Mouse (Mus musculus): ENCODE data around the gene Slc2a6. TPM values are rescaled to one million over a fixed set of nuclear protein-coding genes. Genes with fewer than 3 reads are reported as not detected.
A peak's percentile ranks its signal among the peaks of the same experiment; 100 is the strongest.

Slc2a6 gene
- polyA plus RNA-seq, 1 experiment from 2014 or later = 2.1 TPM

DNA sequence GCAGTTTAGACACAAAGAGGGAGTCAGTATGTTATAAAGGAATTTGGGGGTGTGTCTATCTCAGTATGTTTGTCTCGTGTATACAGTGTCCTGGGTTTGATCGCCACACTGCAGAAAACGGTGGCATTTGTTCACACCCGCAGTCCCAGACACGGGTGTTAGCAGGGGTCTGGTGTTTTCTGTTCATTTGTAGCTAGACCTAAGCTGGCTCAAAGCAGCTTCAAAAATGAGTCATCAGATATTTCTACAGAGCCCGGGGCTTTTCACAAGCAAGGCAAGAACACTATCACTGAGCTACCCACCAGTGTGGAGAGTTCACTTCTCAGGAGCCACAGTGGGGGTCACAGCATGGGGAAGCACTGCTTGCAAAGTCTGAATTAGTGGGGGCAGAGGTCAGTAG, 21.6 kb upstream of the Slc2a6 start:
- no peak for DNase-seq (ENCODE audit: extremely low spot score, low spot score)
- H3K4me3 ChIP-seq = no peak overlapping the region
- WGBS = 46% methylated on average over 6 of the region's 6 CpGs
- H3K27me3 ChIP-seq (ENCODE audit: poor library complexity, severe bottlenecking) = peaks cover 11% of the 10 kb centered on the region
- H3K4me1 ChIP-seq = peaks cover 8% of the 10 kb centered on the region
- no peaks in the 10 kb centered on the region for H3K36me3 ChIP-seq (replicated peaks)
- H3K27ac ChIP-seq = no peak overlapping the region
- H3K9me3 ChIP-seq = no peaks in the 10 kb centered on the region

DNA sequence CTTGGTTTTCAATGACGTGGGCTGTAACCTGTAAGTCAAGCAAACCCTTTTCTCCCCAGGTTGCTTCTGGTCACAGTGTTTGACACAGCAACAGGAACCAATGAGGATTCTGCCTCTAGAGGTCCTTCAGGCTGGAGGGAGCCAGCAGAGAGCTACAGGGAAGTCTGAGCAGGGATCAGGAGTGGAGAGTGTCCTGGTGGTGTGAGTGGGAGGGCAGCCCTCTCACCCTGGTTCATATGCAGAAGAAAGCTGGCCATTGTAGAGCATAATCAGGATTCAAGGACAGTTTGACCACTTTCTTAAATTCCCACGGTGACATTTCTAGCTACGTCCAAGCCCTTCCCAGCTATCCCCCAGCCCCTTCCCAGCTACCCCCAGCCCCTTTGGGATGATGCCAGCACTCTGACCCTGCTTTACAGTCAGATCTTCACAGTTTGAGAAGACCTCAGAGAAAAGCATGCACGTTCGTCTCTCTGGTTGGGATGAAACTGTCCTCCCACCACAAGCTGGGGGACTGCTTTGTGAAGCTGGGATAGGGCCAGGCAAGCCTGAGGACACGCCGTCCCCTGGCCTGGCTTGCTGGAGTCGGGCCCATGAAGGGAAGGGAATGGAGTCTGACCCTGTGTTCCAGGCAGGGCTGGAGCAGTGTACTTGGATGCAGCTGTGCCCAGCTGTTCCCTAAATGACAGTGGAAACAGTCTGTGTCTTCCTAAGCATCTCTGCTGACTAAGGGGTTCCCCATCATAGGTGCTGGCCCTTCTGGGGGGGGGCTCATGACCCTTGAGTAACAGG, 18.4 kb upstream of the Slc2a6 start:
- H3K4me1 ChIP-seq = peaks cover 8% of the 10 kb centered on the region
- 80% methylated on average over 8 of the region's 8 CpGs for WGBS
- peaks cover 11% of the 10 kb centered on the region for H3K27me3 ChIP-seq (ENCODE audit: poor library complexity, severe bottlenecking)
- no peak overlapping the region for H3K27ac ChIP-seq
- no peaks in the 10 kb centered on the region for H3K36me3 ChIP-seq (replicated peaks)
- H3K9me3 ChIP-seq = no peaks in the 10 kb centered on the region
- H3K4me3 ChIP-seq = no peak overlapping the region
- DNase-seq (ENCODE audit: extremely low spot score, low spot score) = no peak

DNA sequence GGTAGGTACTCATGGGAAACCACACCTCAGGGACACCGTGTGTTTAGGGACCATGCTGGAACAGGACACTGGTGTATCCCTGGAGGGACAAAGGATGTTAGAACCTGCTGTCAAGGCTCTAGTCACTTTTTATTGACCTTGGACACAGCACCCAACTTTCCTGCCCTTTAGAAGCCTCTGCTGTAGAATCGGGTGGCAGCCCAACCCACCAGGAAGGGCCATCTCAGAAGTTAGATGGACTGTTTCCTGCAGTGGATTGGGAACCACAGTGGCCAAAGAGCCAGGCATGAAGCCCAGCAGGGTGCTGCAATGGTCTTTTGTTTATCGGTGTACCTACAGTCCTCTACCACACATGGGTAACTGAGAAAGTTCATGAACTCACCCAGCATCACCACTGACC, 16.8 kb upstream of the Slc2a6 start:
- H3K4me1 ChIP-seq = peaks cover 5% of the 10 kb centered on the region
- H3K27ac ChIP-seq = no peak overlapping the region
- H3K36me3 ChIP-seq (replicated peaks) = no peaks in the 10 kb centered on the region
- WGBS = 78% methylated on average over 3 of the region's 3 CpGs
- DNase-seq (ENCODE audit: extremely low spot score, low spot score) = no peak
- H3K4me3 ChIP-seq = no peak overlapping the region
- H3K27me3 ChIP-seq (ENCODE audit: poor library complexity, severe bottlenecking) = peaks cover 11% of the 10 kb centered on the region
- no peaks in the 10 kb centered on the region for H3K9me3 ChIP-seq

DNA sequence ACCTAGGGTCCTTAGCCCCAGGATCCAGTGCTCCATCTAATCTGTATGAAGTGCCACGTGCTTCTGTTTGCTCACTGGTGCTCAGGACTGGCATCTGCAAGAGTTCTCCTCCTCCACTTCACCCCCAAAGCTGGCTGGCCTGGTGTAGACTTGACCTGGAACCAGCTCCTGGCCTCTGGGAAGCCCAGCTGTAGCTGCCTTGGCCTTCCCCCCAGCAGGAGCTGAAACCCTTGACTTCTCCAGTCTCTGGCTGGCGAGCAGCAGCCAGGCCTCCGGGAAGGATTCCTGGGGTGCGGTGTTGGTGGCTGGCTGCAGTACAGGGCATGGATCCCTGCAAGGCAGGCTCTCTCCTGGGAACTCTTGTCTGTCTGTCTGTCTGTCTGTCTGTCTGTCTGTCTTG, 16.4 kb upstream of the Slc2a6 start:
- Histone ChIP-seq H3K9me3 (no peaks in the 10 kb centered on the region), H3K27ac (no peak overlapping the region), H3K4me1 (peaks cover 1% of the 10 kb centered on the region; the same call in 1 of the 2 replicates), H3K4me3 (no peak overlapping the region), H3K36me3 (replicated peaks) (no peaks in the 10 kb centered on the region), H3K27me3 (ENCODE audit: poor library complexity, severe bottlenecking) (peaks cover 11% of the 10 kb centered on the region)
- no peak for DNase-seq (ENCODE audit: extremely low spot score, low spot score)
- 75% methylated on average over 4 of the region's 4 CpGs for WGBS

DNA sequence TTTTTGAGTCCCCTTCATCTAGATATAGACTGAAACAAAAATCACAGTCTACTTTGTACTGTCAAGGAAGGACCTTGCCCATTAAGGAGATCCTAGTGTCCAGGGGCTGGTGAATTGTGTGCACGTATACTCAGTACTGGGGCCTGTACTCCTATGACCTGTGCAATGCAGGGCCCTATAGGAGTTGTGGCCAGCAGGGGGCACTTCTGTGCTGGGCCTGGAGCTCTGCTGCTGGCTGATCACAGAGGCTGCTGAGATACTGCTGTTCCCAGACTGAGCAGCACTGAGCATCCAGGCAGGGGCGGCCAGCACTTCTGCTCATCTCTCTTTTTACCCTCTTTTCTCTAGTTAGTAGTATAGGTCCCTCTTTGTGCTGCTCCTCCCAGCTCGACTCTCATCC, 15.7 kb upstream of the Slc2a6 start:
- Histone ChIP-seq H3K27ac (no peak overlapping the region), H3K27me3 (ENCODE audit: poor library complexity, severe bottlenecking) (peaks cover 11% of the 10 kb centered on the region), H3K9me3 (no peaks in the 10 kb centered on the region), H3K4me3 (no peak overlapping the region), H3K36me3 (replicated peaks) (no peaks in the 10 kb centered on the region), H3K4me1 (peaks cover 5% of the 10 kb centered on the region; the same call in 1 of the 2 replicates)
- 37% methylated on average over 3 of the region's 3 CpGs for WGBS
- peak; percentile 71 for DNase-seq (ENCODE audit: extremely low spot score, low spot score)

DNA sequence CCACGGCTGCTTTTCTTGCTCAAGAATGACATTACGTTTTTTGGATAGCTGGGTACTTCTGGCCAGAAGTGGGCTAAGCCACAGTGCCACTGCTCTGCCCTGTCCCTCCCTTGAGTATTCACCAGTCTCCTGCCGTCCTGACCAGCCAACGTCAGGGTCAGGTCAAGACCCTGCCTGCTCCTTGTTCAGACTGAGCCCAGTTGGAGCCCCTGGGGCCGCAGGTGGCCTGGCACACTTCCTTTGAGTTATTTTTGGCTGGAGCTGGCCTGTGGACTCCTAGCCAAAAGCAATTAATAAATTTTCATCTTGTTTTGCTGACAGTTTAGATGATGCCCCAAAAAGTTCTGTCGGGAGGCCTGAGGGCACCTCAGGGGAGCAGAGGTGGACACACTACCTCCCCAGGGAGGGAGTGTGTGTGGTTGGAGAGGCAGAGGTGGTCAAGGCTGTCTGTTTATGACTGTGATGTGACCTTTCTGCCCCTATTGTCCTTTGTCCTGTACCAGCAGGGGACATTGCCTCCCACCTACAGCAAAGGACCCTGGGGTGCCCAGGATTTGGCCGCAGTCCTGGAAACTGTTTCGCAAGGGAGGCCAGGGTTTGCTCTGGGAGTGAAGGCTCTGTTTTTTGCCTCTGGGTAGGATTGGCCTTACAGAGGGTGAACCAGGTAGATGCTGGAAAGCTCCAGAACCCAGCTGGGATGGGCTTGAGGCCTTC, 14.5 kb upstream of the Slc2a6 start:
- H3K27ac ChIP-seq = no peak overlapping the region; the same call in 1 of the 2 replicates
- no peak overlapping the region for H3K4me3 ChIP-seq
- H3K27me3 ChIP-seq (ENCODE audit: poor library complexity, severe bottlenecking) = peaks cover 11% of the 10 kb centered on the region
- no peaks in the 10 kb centered on the region for H3K9me3 ChIP-seq
- H3K4me1 ChIP-seq = peaks cover 6% of the 10 kb centered on the region
- no peak for DNase-seq (ENCODE audit: extremely low spot score, low spot score)
- H3K36me3 ChIP-seq (replicated peaks) = no peaks in the 10 kb centered on the region
- 72% methylated on average over 8 of the region's 8 CpGs for WGBS

DNA sequence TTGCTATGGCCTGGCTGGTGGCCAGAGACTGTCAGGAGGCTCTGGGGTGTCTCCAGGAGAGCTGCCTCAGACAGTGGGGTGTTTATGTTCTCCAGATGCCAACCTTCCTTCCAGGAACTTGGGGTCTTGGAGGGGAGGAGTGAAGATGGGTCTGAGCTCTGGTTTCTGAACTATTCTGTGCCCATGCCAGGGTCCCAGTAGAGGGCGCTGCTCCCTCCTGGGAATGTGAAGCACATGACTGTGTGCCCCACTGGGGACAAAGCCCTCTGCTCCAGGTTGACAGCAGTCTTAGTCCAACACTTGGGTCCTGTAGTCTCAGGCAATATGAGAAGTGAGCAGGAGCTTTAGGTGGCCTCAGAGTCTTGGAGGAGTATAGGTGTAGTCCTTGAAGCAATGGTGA, 11.5 kb upstream of the Slc2a6 start:
- DNase-seq (ENCODE audit: extremely low spot score, low spot score) = no peak
- 15% methylated on average over 1 of the region's 1 CpGs for WGBS
- no peaks in the 10 kb centered on the region; the same call in 1 of the 2 replicates for H3K27me3 ChIP-seq (ENCODE audit: poor library complexity, severe bottlenecking)

DNA sequence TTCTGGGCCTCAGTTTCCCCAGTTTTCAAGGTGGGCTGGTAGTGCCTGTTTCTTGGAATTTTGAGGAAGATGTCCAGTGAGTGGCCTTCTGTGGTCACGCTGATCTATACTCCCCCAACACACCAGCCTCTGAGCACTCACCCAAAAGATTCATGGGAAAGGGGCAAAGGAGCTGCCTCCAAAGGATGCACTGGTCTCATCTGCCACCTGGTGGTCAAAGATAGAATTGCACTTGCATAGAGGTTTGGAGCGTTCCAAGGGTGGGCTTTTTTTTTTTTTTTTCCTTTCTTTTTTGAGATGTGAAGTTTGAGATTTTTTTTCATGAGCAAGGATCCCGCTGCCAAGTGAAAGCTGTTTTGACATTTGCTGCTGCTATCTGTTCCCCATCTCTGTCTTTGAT, 10.8 kb upstream of the Slc2a6 start:
- H3K27me3 ChIP-seq (ENCODE audit: poor library complexity, severe bottlenecking) = no peaks in the 10 kb centered on the region; the same call in 1 of the 2 replicates
- 7% methylated on average over 3 of the region's 3 CpGs for WGBS
- no peak overlapping the region for H3K27ac ChIP-seq
- H3K9me3 ChIP-seq = no peaks in the 10 kb centered on the region
- no peak overlapping the region; the same call in 1 of the 2 replicates for H3K4me3 ChIP-seq
- DNase-seq (ENCODE audit: extremely low spot score, low spot score) = peak; percentile 64
- H3K36me3 ChIP-seq (replicated peaks) = no peaks in the 10 kb centered on the region
- peaks cover 12% of the 10 kb centered on the region for H3K4me1 ChIP-seq

More for the DNA sequence above, 11.5 kb upstream of the Slc2a6 start:
- no peak overlapping the region for H3K27ac ChIP-seq
- H3K4me3 ChIP-seq = no peak overlapping the region
- no peaks in the 10 kb centered on the region for H3K36me3 ChIP-seq (replicated peaks)
- H3K9me3 ChIP-seq = no peaks in the 10 kb centered on the region
- H3K4me1 ChIP-seq = peaks cover 12% of the 10 kb centered on the region

DNA sequence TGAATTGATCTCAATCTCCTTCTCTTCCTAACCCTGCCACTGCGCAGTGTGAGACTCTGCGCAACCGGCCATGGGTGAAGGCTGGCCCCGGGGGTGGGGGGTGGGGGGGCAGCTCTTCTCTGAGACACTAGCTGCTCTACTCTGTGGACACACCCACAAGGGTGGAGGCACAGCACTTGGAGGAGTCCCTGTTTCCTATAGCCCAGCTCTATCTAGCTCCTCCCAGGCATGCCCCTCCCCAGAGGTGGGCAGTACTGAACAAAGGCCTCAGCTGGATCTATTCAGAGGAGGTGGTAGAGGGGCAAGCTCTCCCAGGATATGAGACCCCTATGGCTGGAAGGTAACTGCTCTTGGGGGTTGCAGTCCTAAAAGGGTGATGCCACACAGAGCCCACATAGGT, 9.2 kb upstream of the Slc2a6 start:
- H3K27ac ChIP-seq = no peak overlapping the region
- H3K4me3 ChIP-seq = no peak overlapping the region
- H3K27me3 ChIP-seq (ENCODE audit: poor library complexity, severe bottlenecking) = no peaks in the 10 kb centered on the region; the same call in 1 of the 2 replicates
- H3K36me3 ChIP-seq (replicated peaks) = no peaks in the 10 kb centered on the region
- DNase-seq (ENCODE audit: extremely low spot score, low spot score) = no peak
- H3K9me3 ChIP-seq = no peaks in the 10 kb centered on the region
- 52% methylated on average over 4 of the region's 4 CpGs for WGBS
- peaks cover 12% of the 10 kb centered on the region for H3K4me1 ChIP-seq

DNA sequence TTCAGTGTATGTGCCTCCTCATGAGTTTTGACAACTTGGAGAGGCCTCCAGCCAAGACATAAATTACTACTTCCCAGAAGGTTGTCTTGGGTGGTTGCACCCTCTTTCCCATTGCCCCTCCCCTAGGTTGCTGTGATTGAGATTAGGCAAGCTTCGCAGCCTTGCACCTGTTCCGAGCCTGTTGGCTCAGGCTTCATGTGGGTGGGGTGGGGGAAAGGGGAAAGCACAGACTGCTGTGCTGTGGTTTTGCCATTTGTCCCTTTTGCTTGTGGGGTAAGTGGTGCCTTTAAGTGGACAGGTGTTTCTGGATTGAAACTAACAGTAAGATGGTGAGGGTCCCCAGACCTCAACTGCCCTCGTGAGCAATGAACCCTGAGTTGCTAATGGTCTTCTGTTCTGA, 8.2 kb upstream of the Slc2a6 start:
- no peak overlapping the region for H3K27ac ChIP-seq
- no peaks in the 10 kb centered on the region for H3K9me3 ChIP-seq
- no peaks in the 10 kb centered on the region for H3K36me3 ChIP-seq (replicated peaks)
- no peak overlapping the region for H3K4me3 ChIP-seq
- no peaks in the 10 kb centered on the region; the same call in 1 of the 2 replicates for H3K27me3 ChIP-seq (ENCODE audit: poor library complexity, severe bottlenecking)
- 80% methylated on average over 3 of the region's 3 CpGs for WGBS
- H3K4me1 ChIP-seq = peaks cover 12% of the 10 kb centered on the region
- no peak for DNase-seq (ENCODE audit: extremely low spot score, low spot score)

DNA sequence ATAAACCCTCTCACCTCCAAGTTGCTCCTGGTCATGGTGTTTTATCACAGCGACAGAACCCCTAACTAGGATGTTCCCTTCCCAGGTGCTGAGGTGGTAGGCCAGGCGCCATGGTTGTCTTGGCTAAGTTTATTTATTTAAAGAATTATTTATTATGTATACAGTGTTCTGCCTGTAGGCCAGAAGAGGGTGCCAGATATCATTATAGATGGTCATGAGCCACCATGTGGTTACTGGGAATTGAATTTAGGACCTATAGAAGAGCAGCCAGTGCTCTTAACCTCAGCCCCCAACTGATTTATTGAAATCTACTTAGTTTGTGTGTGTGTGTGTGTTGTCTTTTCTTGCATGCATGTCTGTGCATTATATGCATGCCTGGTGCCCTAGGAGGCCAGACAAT, 4.6 kb upstream of the Slc2a6 start:
- 82% methylated on average over 2 of the region's 2 CpGs for whole genome bisulfite sequencing
- no peaks in the 10 kb centered on the region for H3K9me3 ChIP-seq
- no peak overlapping the region for H3K4me3 ChIP-seq
- H3K4me1 ChIP-seq = peaks cover 17% of the 10 kb centered on the region
- no peak overlapping the region for H3K27ac ChIP-seq
- DNase-seq (ENCODE audit: extremely low spot score, low spot score) = no peak
- no peaks in the 10 kb centered on the region for H3K36me3 ChIP-seq (replicated peaks)
- H3K27me3 ChIP-seq (ENCODE audit: poor library complexity, severe bottlenecking) = peaks cover 17% of the 10 kb centered on the region

DNA sequence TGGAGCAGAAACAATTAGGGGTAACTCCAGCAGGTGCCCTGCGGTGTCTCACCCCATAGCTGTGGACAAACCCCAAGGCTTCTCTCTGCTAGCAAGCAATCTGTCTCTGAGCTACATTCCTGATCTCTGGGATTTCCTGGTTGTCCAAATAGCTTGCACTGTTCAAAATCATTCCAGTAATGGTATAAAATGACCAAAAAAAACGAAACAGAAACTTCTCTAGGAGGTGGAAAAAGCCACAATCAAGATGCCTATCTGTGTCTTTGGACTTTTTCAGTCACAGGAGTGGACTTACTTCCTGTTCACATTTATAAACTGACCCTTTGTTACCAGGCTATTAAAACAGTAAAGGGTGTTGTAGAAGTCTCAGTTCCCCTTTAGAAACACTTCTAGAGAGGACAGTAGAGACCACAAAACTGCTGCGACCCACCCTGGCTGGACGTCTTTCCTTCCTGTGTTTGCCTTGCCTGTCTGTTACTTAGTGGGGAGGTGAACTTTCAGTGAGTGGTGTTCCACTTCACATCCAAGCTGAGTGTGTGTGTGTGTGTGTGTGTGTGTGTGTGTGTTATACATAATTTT, 728 bp upstream of the Slc2a6 start:
- Histone ChIP-seq H3K27ac (no peak overlapping the region), H3K27me3 (ENCODE audit: poor library complexity, severe bottlenecking) (peaks cover 28% of the 10 kb centered on the region), H3K9me3 (no peaks in the 10 kb centered on the region), H3K4me3 (peak overlapping the region; percentile 52), H3K4me1 (peaks cover 21% of the 10 kb centered on the region), H3K36me3 (replicated peaks) (no peaks in the 10 kb centered on the region)
- DNase-seq (ENCODE audit: extremely low spot score, low spot score) = no peak
- 81% methylated on average over 4 of the region's 4 CpGs for WGBS
